Mouse (Mus musculus) liver, embryonic 14.5 days (tissue): ENCODE results near the gene Mei1. TPM values are rescaled to one million over a fixed set of nuclear protein-coding genes. Genes with fewer than 3 reads are reported as not detected.
"Not testable (repeated sequence)": the region's sequence is repeated elsewhere in the genome, so short reads cannot be mapped to it uniquely, and the experiment has no call there.

ENCODE experiments used
- ATAC-seq: fragments of 200-750 bp; cut with Nextera tagmentation; 2 replicates; pipeline ENCODE4 v1.8.0; 2017; ENCODE audit warnings: moderate number of reproducible peaks, mild to moderate bottlenecking, moderate library complexity; ENCODE audit not compliant: insufficient read depth
- DNase-seq, 3 experiments: peaks; one replicate each; pipeline ENCODE4 v3.0.0-alpha.2; 2012 to 2013; ENCODE audit warnings: low read depth in 3 of 3, low spot score in 3 of 3
- H3K27ac ChIP-seq: fragments of 300-500 bp; sonication (generic); 2 replicates; pipeline ENCODE4 v1.5.1; 2014; ENCODE audit warnings: moderate library complexity, mild to moderate bottlenecking, control low read depth, inconsistent platforms
- H3K27me3 ChIP-seq: fragments of 300-500 bp; sonication (generic); 2 replicates; pipeline ENCODE4 v1.6.1; 2014; ENCODE audit warnings: mild to moderate bottlenecking, low read length, moderate library complexity; ENCODE audit not compliant: control insufficient read depth, insufficient read depth
- H3K36me3 ChIP-seq: fragments of 300-500 bp; sonication (generic); replicated peaks from 2 replicates; pipeline ENCODE4 v1.6.1; 2014; ENCODE audit warnings: low read depth; ENCODE audit not compliant: control insufficient read depth, insufficient read depth
- H3K4me1 ChIP-seq, 2 experiments: fragments of 200-500 bp in 1 of 2; fragments of 300-500 bp in 1 of 2; sonication (generic) in 1 of 2; replicated peaks; 2 replicates each; pipeline ENCODE4 v1.6.1; 2012 to 2014; ENCODE audit warnings: antibody characterized with exemption in 1 of 2, inconsistent platforms in 1 of 2, low read length in 1 of 2; ENCODE audit not compliant: control insufficient read depth in 2 of 2, insufficient read depth in 2 of 2
- H3K4me2 ChIP-seq: fragments of 300-500 bp; sonication (generic); 2 replicates; pipeline ENCODE4 v1.6.1; 2014; ENCODE audit warnings: low read depth, mild to moderate bottlenecking, control low read depth, moderate library complexity
- H3K4me3 ChIP-seq, 2 experiments: fragments of 200-500 bp in 1 of 2; fragments of 300-500 bp in 1 of 2; sonication (generic) in 1 of 2; 2 replicates each; pipeline ENCODE4 v1.5.1; 2012 to 2014; ENCODE audit warnings: low read depth in 2 of 2, low read length in 2 of 2, mild to moderate bottlenecking in 2 of 2, control low read depth in 1 of 2, inconsistent platforms in 1 of 2, moderate library complexity in 1 of 2; ENCODE audit not compliant: insufficient read depth in 1 of 2
- H3K9ac ChIP-seq: fragments of 300-500 bp; sonication (generic); replicated peaks from 2 replicates; pipeline ENCODE4 v1.6.1; 2014; ENCODE audit warnings: mild to moderate bottlenecking, control low read depth, moderate library complexity
- H3K9me3 ChIP-seq: fragments of 300-500 bp; sonication (generic); 2 replicates; pipeline ENCODE4 v1.6.1; 2016; ENCODE audit warnings: low read length, mixed read lengths; ENCODE audit not compliant: control insufficient read depth
- CTCF ChIP-seq: IDR thresholded peaks from 2 replicates; pipeline ENCODE4 v1.5.1; 2016; ENCODE audit warnings: antibody characterized with exemption, low read depth, control low read depth
- EP300 ChIP-seq: IDR thresholded peaks from 2 replicates; pipeline ENCODE4 v1.6.1; 2016; ENCODE audit warnings: antibody characterized with exemption, low read depth
- WGBS: fragments of 180-500 bp; shearing (Covaris S2); extraction: QIAGEN DNeasy Blood & Tissue Kit; methylation state at CpG from one replicate; pipeline ENCODE4 v1.1.7; 2014; ENCODE audit not compliant: insufficient replicate concordance; 5-methylcytosine and 5-hydroxymethylcytosine counted together
- polyA plus RNA-seq, 2 experiments: library from polyadenylated mRNA; depleted of rRNA in 1 of 2; stranded (reverse) in 1 of 2; unstranded in 1 of 2; fragments of >200 nt; fragmentation: Nextera tagmentation in 1 of 2; extraction: Ambion mirVana in 1 of 2; gene quantifications; 2 replicates each; pipeline versions ENCODE4 v1.2.1 to v1.2.3; 2012 to 2014

Mei1 gene
- polyA plus RNA-seq, 2 experiments = not detected

DNA sequence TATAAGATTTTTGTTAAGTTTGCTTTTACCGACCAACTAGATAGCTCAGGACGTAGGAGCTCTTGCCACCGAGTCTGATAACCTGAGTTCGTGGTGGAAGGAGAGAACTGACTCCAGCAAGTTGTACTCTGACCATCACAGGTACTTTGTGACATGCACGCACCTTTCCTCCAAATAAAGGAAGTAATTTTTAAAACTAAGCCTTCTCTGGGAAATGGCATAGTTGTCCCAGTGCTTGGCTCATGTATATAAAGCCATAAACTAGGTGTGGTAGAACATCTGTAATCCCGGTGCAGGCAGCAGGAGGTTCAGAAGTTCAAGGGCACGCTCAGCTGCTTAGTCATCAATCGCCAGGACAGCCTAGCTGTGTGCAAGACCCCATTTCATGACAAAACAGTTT, 50.7 kb downstream of the Mei1 start:
- no peaks in the 10 kb centered on the region for H3K9me3 ChIP-seq
- no peak for ATAC-seq
- no peaks in the 10 kb centered on the region for H3K36me3 ChIP-seq
- no peaks in the 10 kb centered on the region for H3K27me3 ChIP-seq
- H3K4me2 ChIP-seq = no peak overlapping the region
- no peak overlapping the region for H3K4me3 ChIP-seq
- no peak overlapping the region for H3K9ac ChIP-seq
- no peaks in the 10 kb centered on the region for H3K4me1 ChIP-seq
- no peak for TF ChIP-seq EP300
- no peak for TF ChIP-seq CTCF
- H3K27ac ChIP-seq = no peak overlapping the region
- 73% methylated on average over 8 of the region's 8 CpGs for WGBS
- no peak for DNase-seq

- ATAC-seq, H3K27me3 ChIP-seq, H3K9ac ChIP-seq, DNase-seq, H3K27ac ChIP-seq, H3K4me3 ChIP-seq, H3K9me3 ChIP-seq, H3K36me3 ChIP-seq: not testable (repeated sequence)
- Histone ChIP-seq H3K4me1 (peaks cover 11 to 12% of the 10 kb centered on the region in 2 experiments), H3K4me2 (peak overlapping the region; percentile 83)
- WGBS = 67% methylated on average over 4 of the region's 4 CpGs
Observed at GRCm38 (mm10) chr15:82126690-82127089, 56.9 kb downstream of the Mei1 start.

DNA sequence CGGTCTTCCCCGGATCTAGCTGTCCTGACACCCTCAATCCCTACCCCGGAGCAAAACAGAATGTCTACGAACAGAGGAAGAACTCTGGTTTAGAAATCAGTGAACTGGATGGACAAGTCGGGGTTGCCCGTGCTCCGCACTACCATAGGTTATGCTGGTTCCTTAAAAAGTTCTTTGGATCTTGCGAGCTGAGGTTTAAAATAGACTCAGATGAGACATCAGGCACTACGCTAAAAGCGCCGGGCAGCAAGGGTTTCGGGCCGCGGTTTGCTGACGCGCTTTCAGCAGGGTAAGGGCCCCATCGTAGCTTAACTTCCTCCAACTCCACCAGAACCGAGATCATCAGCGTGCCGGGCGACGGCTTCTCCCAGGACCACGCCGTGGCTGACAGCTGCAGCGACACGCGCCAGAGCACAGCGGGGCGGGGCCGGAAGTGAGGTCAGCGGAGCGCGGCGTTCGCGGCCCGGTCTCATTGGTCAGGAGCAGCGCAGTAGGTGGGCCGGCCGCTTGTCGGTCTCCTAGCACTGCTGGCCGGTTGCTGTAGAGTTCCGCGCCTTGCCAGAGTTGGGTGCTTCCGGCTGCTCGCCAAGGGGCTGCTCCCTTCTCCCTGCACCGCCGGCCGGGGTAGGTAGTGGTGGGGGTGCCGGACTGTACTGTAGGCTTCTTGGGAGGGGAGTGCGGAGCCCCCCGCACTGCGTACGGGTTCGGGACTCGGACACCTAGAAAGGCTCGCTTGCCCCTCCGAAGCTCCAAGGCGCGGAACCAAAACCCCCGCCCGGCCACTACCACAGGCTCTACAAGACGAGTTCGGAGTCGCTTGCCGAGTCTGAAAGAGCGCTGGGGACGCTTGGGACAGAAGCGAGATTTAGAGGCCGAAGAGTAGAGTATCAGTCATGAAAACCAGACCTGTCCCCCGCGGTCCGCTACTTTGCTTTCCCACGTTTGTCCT, 57.9 kb downstream of the Mei1 start, which contains the start of gene Ccdc134:
Gene Ccdc134 (plus strand): TSS at position 497 of the 949 bp plus-strand sequence.
- WGBS = under 1% methylated on average over 74 of the region's 74 CpGs
- ATAC-seq = peak; percentile 99

GRCm38 (mm10) chr15:82128398-82128797, 58.6 kb downstream of the Mei1 start:
- Histone ChIP-seq H3K9ac (peak overlapping the region; percentile 85), H3K4me3 (peak overlapping the region; percentile 79 to 93), H3K36me3 (no peaks in the 10 kb centered on the region), H3K9me3 (no peaks in the 10 kb centered on the region), H3K4me2 (peak overlapping the region; percentile 83), H3K4me1 (peaks cover 11 to 12% of the 10 kb centered on the region in 2 experiments), H3K27me3 (no peaks in the 10 kb centered on the region), H3K27ac (peak overlapping the region; percentile 52)
- TF ChIP-seq EP300 (no peak), CTCF (no peak)
- ATAC-seq (no peak), DNase-seq (peak in 1 of 3 experiments; percentile 27)
- WGBS = 1% methylated on average over 5 of the region's 5 CpGs

More for the DNA sequence above, 57.9 kb downstream of the Mei1 start, which contains the start of gene Ccdc134:
- Histone ChIP-seq H3K36me3 (no peaks in the 10 kb centered on the region), H3K9ac (peak within 1 kb of the TSS; percentile 85), H3K4me3 (peak within 1 kb of the TSS; percentile 79 to 93), H3K4me2 (peak within 1 kb of the TSS; percentile 83), H3K4me1 (peaks cover 11 to 12% of the 10 kb centered on the region in 2 experiments), H3K9me3 (no peaks in the 10 kb centered on the region), H3K27ac (peak within 1 kb of the TSS; percentile 52), H3K27me3 (no peaks in the 10 kb centered on the region)
- TF ChIP-seq CTCF (0 out of 2 replicates have a peak, but pooled peaks have one; percentile 4), EP300 (no peak)
- peak; percentile 85 to 88 (median 86) for DNase-seq

GRCm38 (mm10) chr15:82130599-82130998, 60.8 kb downstream of the Mei1 start:
- H3K9ac ChIP-seq = no peak overlapping the region
- no peak overlapping the region for H3K27ac ChIP-seq
- H3K4me3 ChIP-seq = no peak overlapping the region
- 28% methylated on average over 7 of the region's 7 CpGs for WGBS
- H3K4me1 ChIP-seq = peaks cover 11 to 12% of the 10 kb centered on the region in 2 experiments
- DNase-seq (no peak), ATAC-seq (no peak)
- H3K27me3 ChIP-seq = no peaks in the 10 kb centered on the region
- no peaks in the 10 kb centered on the region for H3K9me3 ChIP-seq
- no peak for TF ChIP-seq CTCF
- no peak for TF ChIP-seq EP300
- H3K36me3 ChIP-seq = no peaks in the 10 kb centered on the region
- H3K4me2 ChIP-seq = no peak overlapping the region
